Mouse (Mus musculus): Measurements from ENCODE around the gene Gpr137c. TPM values are rescaled to one million over a fixed set of nuclear protein-coding genes. Genes with fewer than 3 reads are reported as not detected.
A peak's percentile ranks its signal among the peaks of the same experiment; 100 is the strongest.

Gpr137c gene
- 23.5 and 25.0 TPM in 2 replicates for polyA plus RNA-seq (2014; fragmentation: Nextera tagmentation; extraction: Ambion mirVana)

GRCm38 (mm10) chr14:45219281-45220089, at the start of gene Gpr137c:
TSS of gene Gpr137c (plus strand) at chr14:45219717.
- peak within 1 kb of the TSS; percentile 94 for H3K9ac ChIP-seq (replicated peaks; ENCODE audit: low read depth, low read length)
- 1% methylated on average over 78 of the region's 86 CpGs for WGBS

GRCm38 (mm10) chr14:45172260-45172659, 47.3 kb upstream of the Gpr137c start:
- Histone ChIP-seq H3K9ac (replicated peaks; ENCODE audit: low read depth, low read length) (no peak overlapping the region), H3K4me2 (ENCODE audit: low read depth, low read length) (no peak overlapping the region), H3K27ac (ENCODE audit: low read depth, low read length) (no peak overlapping the region), H3K4me1 (ENCODE audit: control insufficient read depth, insufficient read depth, low read length) (no peaks in the 10 kb centered on the region), H3K4me3 (ENCODE audit: low read depth, low read length) (no peak overlapping the region), H3K36me3 (ENCODE audit: control insufficient read depth, insufficient read depth, low read length) (no peaks in the 10 kb centered on the region), H3K27me3 (ENCODE audit: control insufficient read depth, insufficient read depth, low read length) (no peaks in the 10 kb centered on the region), H3K9me3 (ENCODE audit: control insufficient read depth, low read length) (no peaks in the 10 kb centered on the region)
- 97% methylated on average over 5 of the region's 5 CpGs for WGBS
- no peak for ATAC-seq (ENCODE audit: low read depth)

More at GRCm38 (mm10) chr14:45219281-45220089, at the start of gene Gpr137c:
- Histone ChIP-seq H3K4me1 (ENCODE audit: control insufficient read depth, insufficient read depth, low read length) (peaks cover 11% of the 10 kb centered on the region; the same call in 1 of the 2 replicates), H3K4me2 (ENCODE audit: low read depth, low read length) (peak within 1 kb of the TSS; percentile 81), H3K4me3 (ENCODE audit: low read depth, low read length) (peak within 1 kb of the TSS; percentile 94), H3K27ac (ENCODE audit: low read depth, low read length) (peak within 1 kb of the TSS; percentile 95), H3K36me3 (ENCODE audit: control insufficient read depth, insufficient read depth, low read length) (no peaks in the 10 kb centered on the region), H3K27me3 (ENCODE audit: control insufficient read depth, insufficient read depth, low read length) (no peaks in the 10 kb centered on the region; the same call in 1 of the 2 replicates), H3K9me3 (ENCODE audit: control insufficient read depth, low read length) (no peaks in the 10 kb centered on the region)
- peak; percentile 99 for ATAC-seq (ENCODE audit: low read depth)

- Histone ChIP-seq H3K27ac (ENCODE audit: low read depth, low read length) (no peak overlapping the region), H3K36me3 (ENCODE audit: control insufficient read depth, insufficient read depth, low read length) (no peaks in the 10 kb centered on the region), H3K27me3 (ENCODE audit: control insufficient read depth, insufficient read depth, low read length) (no peaks in the 10 kb centered on the region), H3K4me3 (ENCODE audit: low read depth, low read length) (no peak overlapping the region), H3K4me1 (ENCODE audit: control insufficient read depth, insufficient read depth, low read length) (no peaks in the 10 kb centered on the region), H3K9ac (replicated peaks; ENCODE audit: low read depth, low read length) (no peak overlapping the region), H3K4me2 (ENCODE audit: low read depth, low read length) (no peak overlapping the region), H3K9me3 (ENCODE audit: control insufficient read depth, low read length) (no peaks in the 10 kb centered on the region)
- WGBS: 81% methylated on average over 14 of the region's 14 CpGs
- peak; percentile 38; the same call in 1 of the 2 replicates for ATAC-seq (ENCODE audit: low read depth)
Observed at GRCm38 (mm10) chr14:45175012-45175740, 44.3 kb upstream of the Gpr137c start.

GRCm38 (mm10) chr14:45179186-45179585, 40.3 kb upstream of the Gpr137c start:
- ATAC-seq (ENCODE audit: low read depth): no peak
- Histone ChIP-seq H3K9ac (replicated peaks; ENCODE audit: low read depth, low read length) (no peak overlapping the region), H3K27me3 (ENCODE audit: control insufficient read depth, insufficient read depth, low read length) (no peaks in the 10 kb centered on the region), H3K4me3 (ENCODE audit: low read depth, low read length) (no peak overlapping the region), H3K4me2 (ENCODE audit: low read depth, low read length) (no peak overlapping the region), H3K27ac (ENCODE audit: low read depth, low read length) (no peak overlapping the region), H3K36me3 (ENCODE audit: control insufficient read depth, insufficient read depth, low read length) (0 out of 2 replicates have a peak, but pooled peaks cover 2% of the 10 kb centered on the region), H3K4me1 (ENCODE audit: control insufficient read depth, insufficient read depth, low read length) (no peaks in the 10 kb centered on the region), H3K9me3 (ENCODE audit: control insufficient read depth, low read length) (no peaks in the 10 kb centered on the region)
- WGBS: 58% methylated on average over 2 of the region's 2 CpGs

GRCm38 (mm10) chr14:45179606-45180005, 39.9 kb upstream of the Gpr137c start:
- Histone ChIP-seq H3K4me3 (ENCODE audit: low read depth, low read length) (no peak overlapping the region), H3K9me3 (ENCODE audit: control insufficient read depth, low read length) (no peaks in the 10 kb centered on the region), H3K36me3 (ENCODE audit: control insufficient read depth, insufficient read depth, low read length) (0 out of 2 replicates have a peak, but pooled peaks cover 2% of the 10 kb centered on the region), H3K27me3 (ENCODE audit: control insufficient read depth, insufficient read depth, low read length) (no peaks in the 10 kb centered on the region), H3K4me2 (ENCODE audit: low read depth, low read length) (no peak overlapping the region), H3K4me1 (ENCODE audit: control insufficient read depth, insufficient read depth, low read length) (no peaks in the 10 kb centered on the region), H3K27ac (ENCODE audit: low read depth, low read length) (no peak overlapping the region), H3K9ac (replicated peaks; ENCODE audit: low read depth, low read length) (no peak overlapping the region)
- no peak for ATAC-seq (ENCODE audit: low read depth)
- WGBS: 83% methylated on average over 2 of the region's 2 CpGs

GRCm38 (mm10) chr14:45181611-45182010, 37.9 kb upstream of the Gpr137c start:
- Histone ChIP-seq H3K27me3 (ENCODE audit: control insufficient read depth, insufficient read depth, low read length) (no peaks in the 10 kb centered on the region), H3K4me2 (ENCODE audit: low read depth, low read length) (no peak overlapping the region), H3K4me1 (ENCODE audit: control insufficient read depth, insufficient read depth, low read length) (no peaks in the 10 kb centered on the region), H3K4me3 (ENCODE audit: low read depth, low read length) (no peak overlapping the region), H3K27ac (ENCODE audit: low read depth, low read length) (no peak overlapping the region), H3K9me3 (ENCODE audit: control insufficient read depth, low read length) (no peaks in the 10 kb centered on the region), H3K9ac (replicated peaks; ENCODE audit: low read depth, low read length) (no peak overlapping the region), H3K36me3 (ENCODE audit: control insufficient read depth, insufficient read depth, low read length) (0 out of 2 replicates have a peak, but pooled peaks cover 2% of the 10 kb centered on the region)
- ATAC-seq (ENCODE audit: low read depth): no peak
- WGBS: 90% methylated on average over 4 of the region's 4 CpGs

GRCm38 (mm10) chr14:45190999-45191398, 28.5 kb upstream of the Gpr137c start:
- Histone ChIP-seq H3K9me3 (ENCODE audit: control insufficient read depth, low read length) (peaks cover 2% of the 10 kb centered on the region; the same call in 1 of the 2 replicates), H3K9ac (replicated peaks; ENCODE audit: low read depth, low read length) (no peak overlapping the region), H3K27me3 (ENCODE audit: control insufficient read depth, insufficient read depth, low read length) (no peaks in the 10 kb centered on the region), H3K27ac (ENCODE audit: low read depth, low read length) (no peak overlapping the region), H3K36me3 (ENCODE audit: control insufficient read depth, insufficient read depth, low read length) (no peaks in the 10 kb centered on the region), H3K4me3 (ENCODE audit: low read depth, low read length) (no peak overlapping the region), H3K4me2 (ENCODE audit: low read depth, low read length) (no peak overlapping the region), H3K4me1 (ENCODE audit: control insufficient read depth, insufficient read depth, low read length) (no peaks in the 10 kb centered on the region)
- 84% methylated on average over 2 of the region's 2 CpGs for WGBS
- no peak for ATAC-seq (ENCODE audit: low read depth)

GRCm38 (mm10) chr14:45200607-45201006, 18.9 kb upstream of the Gpr137c start:
- Histone ChIP-seq H3K27ac (ENCODE audit: low read depth, low read length) (no peak overlapping the region), H3K4me2 (ENCODE audit: low read depth, low read length) (no peak overlapping the region), H3K4me1 (ENCODE audit: control insufficient read depth, insufficient read depth, low read length) (no peaks in the 10 kb centered on the region), H3K9me3 (ENCODE audit: control insufficient read depth, low read length) (no peaks in the 10 kb centered on the region), H3K4me3 (ENCODE audit: low read depth, low read length) (no peak overlapping the region), H3K27me3 (ENCODE audit: control insufficient read depth, insufficient read depth, low read length) (no peaks in the 10 kb centered on the region), H3K9ac (replicated peaks; ENCODE audit: low read depth, low read length) (no peak overlapping the region), H3K36me3 (ENCODE audit: control insufficient read depth, insufficient read depth, low read length) (peaks cover 8% of the 10 kb centered on the region)
- ATAC-seq (ENCODE audit: low read depth): no peak

GRCm38 (mm10) chr14:45210683-45211082, 8.8 kb upstream of the Gpr137c start:
- Histone ChIP-seq H3K4me3 (ENCODE audit: low read depth, low read length) (no peak overlapping the region), H3K36me3 (ENCODE audit: control insufficient read depth, insufficient read depth, low read length) (no peaks in the 10 kb centered on the region; the same call in 1 of the 2 replicates), H3K4me2 (ENCODE audit: low read depth, low read length) (no peak overlapping the region), H3K9ac (replicated peaks; ENCODE audit: low read depth, low read length) (no peak overlapping the region), H3K4me1 (ENCODE audit: control insufficient read depth, insufficient read depth, low read length) (no peaks in the 10 kb centered on the region), H3K9me3 (ENCODE audit: control insufficient read depth, low read length) (no peaks in the 10 kb centered on the region), H3K27ac (ENCODE audit: low read depth, low read length) (no peak overlapping the region), H3K27me3 (ENCODE audit: control insufficient read depth, insufficient read depth, low read length) (no peaks in the 10 kb centered on the region)
- no peak for ATAC-seq (ENCODE audit: low read depth)
- WGBS: 39% methylated on average over 4 of the region's 4 CpGs
